ENCODE assay signal across 9 mouse cellular contexts in genomic region chr13:18057231-18057912, GRCm38 (mm10).
DNase-seq lines count a peak whose midpoint lies in the region; ATAC-seq and TF ChIP-seq lines count a peak whose summit lies in the region.
"Had no signal": no experiment of that assay in that cellular context is flagged by ENCODE, and none has a peak within 500 bp of the region (broad histone marks: within the 10 kb centered on the region; RNA-seq: fewer than 3 reads in every experiment).

No protein-coding gene starts in this region.

- no peak for TF ChIP-seq POLR2A in cerebellum, adult 2 months (IDR thresholded peaks at IDR 0.05; ENCODE audit: borderline replicate concordance, insufficient read depth, low read length)

- H3K4me2 ChIP-seq in intestine, embryonic 15.5 days (replicated peaks): no peak overlapping the region
- no peak overlapping the region for H3K4me2 ChIP-seq in midbrain, embryonic 14.5 days (ENCODE audit: low read length)
- H3K4me2 ChIP-seq: embryonic facial prominence, embryonic 13.5 days had no signal

- no peaks in the 10 kb centered on the region for H3K27me3 ChIP-seq in cerebellum, adult 2 months (ENCODE audit: control insufficient read depth, insufficient read depth, low read length)
- H3K27me3 ChIP-seq in intestine, embryonic 15.5 days (replicated peaks): no peaks in the 10 kb centered on the region
- H3K27me3 ChIP-seq in midbrain, embryonic 14.5 days (ENCODE audit: control insufficient read depth, insufficient read depth, low read length): no peaks in the 10 kb centered on the region
- H3K27me3 ChIP-seq: embryonic facial prominence, embryonic 13.5 days had no signal

- no peaks in the 10 kb centered on the region for H3K9me3 ChIP-seq in intestine, embryonic 15.5 days
- peaks cover 7% of the 10 kb centered on the region for H3K9me3 ChIP-seq in midbrain, embryonic 14.5 days (ENCODE audit: control insufficient read depth, low read length)

- ATAC-seq in intestine, embryonic 15.5 days: peak; percentile 82
- ATAC-seq in midbrain, embryonic 14.5 days (ENCODE audit: low FRiP score, low TSS enrichment): peak; percentile 82; the same call in 1 of the 2 replicates

- 25% methylated on average over 8 of the region's 8 CpGs for WGBS in cerebellum, adult 2 months
- 26% methylated on average over 8 of the region's 8 CpGs for WGBS in intestine, embryonic 15.5 days
- WGBS in midbrain, embryonic 14.5 days: 33% methylated on average over 8 of the region's 8 CpGs

- peak; percentile 50; the same call in 1 of the 2 replicates for TF ChIP-seq CTCF in cerebellum, adult 2 months (IDR thresholded peaks at IDR 0.05; ENCODE audit: borderline replicate concordance, insufficient read depth, low read depth, low read length)
- peak; percentile 86 for TF ChIP-seq CTCF in left cerebral cortex, adult 2 months (IDR thresholded peaks at IDR 0.05)

- no peak overlapping the region for H3K27ac ChIP-seq in cerebellum, adult 2 months (ENCODE audit: insufficient read depth, low read length)
- H3K27ac ChIP-seq in intestine, embryonic 15.5 days: no peak overlapping the region
- no peak overlapping the region for H3K27ac ChIP-seq in left cerebral cortex, adult 2 months
- no peak overlapping the region for H3K27ac ChIP-seq in midbrain, embryonic 14.5 days (replicated peaks; ENCODE audit: low read depth, low read length)
- H3K27ac ChIP-seq: embryonic facial prominence, embryonic 13.5 days had no signal

- no peak overlapping the region for H3K4me3 ChIP-seq in cerebellum, adult 2 months (replicated peaks; ENCODE audit: insufficient read depth, low read depth, low read length)
- H3K4me3 ChIP-seq in intestine, embryonic 15.5 days (replicated peaks): no peak overlapping the region
- H3K4me3 ChIP-seq in left cerebral cortex, adult 2 months: no peak overlapping the region
- no peak overlapping the region for H3K4me3 ChIP-seq in midbrain, embryonic 14.5 days (replicated peaks; ENCODE audit: low read depth, low read length)
- H3K4me3 ChIP-seq: embryonic facial prominence, embryonic 13.5 days had no signal

- no peaks in the 10 kb centered on the region for H3K4me1 ChIP-seq in cerebellum, adult 2 months (ENCODE audit: control insufficient read depth, insufficient read depth, low read length)
- H3K4me1 ChIP-seq in intestine, embryonic 15.5 days (replicated peaks): no peaks in the 10 kb centered on the region
- no peaks in the 10 kb centered on the region for H3K4me1 ChIP-seq in midbrain, embryonic 14.5 days (ENCODE audit: control insufficient read depth, insufficient read depth, low read length)
- H3K4me1 ChIP-seq: embryonic facial prominence, embryonic 13.5 days had no signal

- H3K9ac ChIP-seq in intestine, embryonic 15.5 days: no peak overlapping the region
- no peak overlapping the region for H3K9ac ChIP-seq in midbrain, embryonic 14.5 days (replicated peaks; ENCODE audit: low read length)
- H3K9ac ChIP-seq: embryonic facial prominence, embryonic 13.5 days had no signal

- H3K36me3 ChIP-seq in intestine, embryonic 15.5 days: no peaks in the 10 kb centered on the region
- H3K36me3 ChIP-seq in midbrain, embryonic 14.5 days (ENCODE audit: control insufficient read depth, insufficient read depth, low read length): no peaks in the 10 kb centered on the region
- H3K36me3 ChIP-seq: embryonic facial prominence, embryonic 13.5 days had no signal

- DNase-seq in urinary bladder, adult 18-20 months (ENCODE audit: low spot score in 2 of 2): peak; percentile 8 to 15
- no peak for DNase-seq in urinary bladder, adult 2 months (ENCODE audit: low spot score)
- DNase-seq in cerebellum, adult 2 months: peak; percentile 28 to 58
- peak; percentile 75 for DNase-seq in forelimb bud, embryonic 11.5 days (ENCODE audit: low read depth, low spot score)
- DNase-seq in left cerebral cortex, adult 2 months (ENCODE audit: extremely low spot score in 1 of 2, low spot score in 2 of 2): peak; percentile 52 to 65
- DNase-seq in midbrain, embryonic 14.5 days: peak; percentile 94
- DNase-seq in testis, postnatal 14 days (ENCODE audit: low spot score): peak; percentile 15

- intact Hi-C loops in left cerebral cortex, adult 2 months (cut with DNase I): loop anchor here (1.0 to 10.0 kb wide), 4 partner anchors 65 to 753 kb away; no protein-coding TSS in a partner anchor
